Mouse (Mus musculus): Measurements from ENCODE around the gene Morc1.

Gene Morc1

GRCm38 (mm10) chr16:48627296-48627695 lies 196.3 kb downstream of the Morc1 start:
- no peak for DNase-seq (ENCODE audit: low spot score)

- DNase-seq (ENCODE audit: low spot score): no peak
These were observed 198.7 kb downstream of the Morc1 start for GRCm38 (mm10) chr16:48629710-48630109.

- no peak for DNase-seq (ENCODE audit: low spot score)
These were observed 199.4 kb downstream of the Morc1 start for GRCm38 (mm10) chr16:48630466-48630865.

- DNase-seq (ENCODE audit: low spot score): no peak
These were observed 201.3 kb downstream of the Morc1 start for GRCm38 (mm10) chr16:48632351-48632750.

GRCm38 (mm10) chr16:48646246-48646645 lies 215.2 kb downstream of the Morc1 start:
- no peak for DNase-seq (ENCODE audit: low spot score)

- no peak for DNase-seq (ENCODE audit: low spot score)
These were observed 240.7 kb downstream of the Morc1 start for GRCm38 (mm10) chr16:48671696-48672095.

GRCm38 (mm10) chr16:48672664-48673063 lies 241.6 kb downstream of the Morc1 start:
- no peak for DNase-seq (ENCODE audit: low spot score)

GRCm38 (mm10) chr16:48675607-48676006 lies 244.6 kb downstream of the Morc1 start:
- peak; percentile 75 for DNase-seq (ENCODE audit: low spot score)

GRCm38 (mm10) chr16:48676205-48676604 lies 245.2 kb downstream of the Morc1 start:
- DNase-seq (ENCODE audit: low spot score): no peak

- DNase-seq (ENCODE audit: low spot score): no peak
These were observed 246.3 kb downstream of the Morc1 start for GRCm38 (mm10) chr16:48677381-48677780.

GRCm38 (mm10) chr16:48678029-48678428 lies 247.0 kb downstream of the Morc1 start:
- no peak for DNase-seq (ENCODE audit: low spot score)

Data from ovary, postnatal 36 days (tissue).